Mouse (Mus musculus): Measurements from ENCODE around the gene Ccdc13. TPM values are rescaled to one million over a fixed set of nuclear protein-coding genes. Genes with fewer than 3 reads are reported as not detected.

The Ccdc13 gene
- total and polyA plus RNA-seq, 3 experiments = not detected

DNA sequence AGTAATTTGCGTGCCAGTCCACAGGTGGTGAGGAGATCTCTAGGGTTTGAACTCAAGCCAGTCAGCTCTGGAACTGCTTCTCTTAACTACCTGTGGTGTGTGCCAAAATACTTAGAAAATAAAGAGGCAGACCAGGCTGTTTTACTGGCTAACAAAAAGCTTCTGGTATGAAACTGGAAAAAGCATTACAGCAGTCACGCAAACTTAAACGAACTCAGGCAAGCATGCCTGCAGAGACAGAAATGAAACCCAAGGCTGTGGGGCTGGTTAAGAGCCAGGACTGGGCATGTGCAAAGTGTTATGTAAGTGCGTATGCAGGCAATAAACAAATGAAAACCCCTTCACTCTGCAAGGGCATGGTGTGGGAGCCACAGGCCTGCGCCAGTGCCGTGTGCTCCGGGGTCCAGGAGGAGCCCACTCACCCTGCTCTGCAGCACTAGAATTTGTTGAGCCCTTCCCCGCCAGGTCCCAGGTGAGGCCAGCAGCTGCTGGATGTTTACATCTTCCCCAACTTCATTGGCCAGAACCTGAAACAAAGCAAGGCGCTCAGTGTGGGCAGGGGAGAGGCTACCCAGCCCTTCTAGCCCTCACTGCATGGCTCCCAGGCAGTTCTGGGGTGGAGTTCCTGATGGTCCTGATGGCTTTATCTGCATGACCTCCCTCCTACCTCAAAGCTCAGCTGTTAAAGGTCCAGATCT, 20.0 kb downstream of the Ccdc13 start:
- TF ChIP-seq MYB (IDR thresholded peaks at IDR 0.05; ENCODE audit: low read depth, low read length) (no peak), MXI1 (IDR thresholded peaks at IDR 0.05; ENCODE audit: low read depth, low read length) (no peak), MAFK (IDR thresholded peaks at IDR 0.05; ENCODE audit: borderline replicate concordance, low read depth, low read length) (no peak), GATA1 (IDR thresholded peaks at IDR 0.05; ENCODE audit: low read depth, low read length) (no peak), ZC3H11A (IDR thresholded peaks at IDR 0.05; ENCODE audit: low read depth, low read length) (no peak), POLR2AphosphoS5 (IDR thresholded peaks at IDR 0.05; ENCODE audit: borderline replicate concordance, low read depth, low read length) (no peak), ETS1 (IDR thresholded peaks at IDR 0.05; ENCODE audit: low read depth, low read length) (no peak), POLR2A (IDR thresholded peaks at IDR 0.05; ENCODE audit: control insufficient read depth in 1 of 2, insufficient read depth in 1 of 2, low read depth in 1 of 2, low read length in 2 of 2, poor library complexity in 1 of 2) (no peak), JUND (IDR thresholded peaks at IDR 0.05; ENCODE audit: low read depth, low read length) (no peak), RAD21 (IDR thresholded peaks at IDR 0.05; ENCODE audit: low read depth, low read length) (no peak), UBTF (IDR thresholded peaks at IDR 0.05; ENCODE audit: borderline replicate concordance, insufficient read depth, low read depth, low read length) (no peak), GABPA (IDR thresholded peaks at IDR 0.05; ENCODE audit: low read depth, low read length) (no peak), MAX (IDR thresholded peaks at IDR 0.05; ENCODE audit: low read length) (no peak), USF2 (IDR thresholded peaks at IDR 0.05; ENCODE audit: borderline replicate concordance in 1 of 2, insufficient read depth in 1 of 2, low read depth in 1 of 2, low read length in 2 of 2) (no peak)
- Histone ChIP-seq H3K79me2 (ENCODE audit: control insufficient read depth, insufficient read depth, low read length, poor library complexity) (no peaks in the 10 kb centered on the region), H3K9me3 (replicated peaks; ENCODE audit: insufficient read depth, low read length) (no peaks in the 10 kb centered on the region), H3K27me3 (ENCODE audit: control insufficient read depth in 1 of 2, insufficient read depth in 2 of 2, low read length in 2 of 2) (peaks cover 0 to 2% of the 10 kb centered on the region in 2 experiments; a peak in 2 of 4 replicates), H3K4me1 (ENCODE audit: control insufficient read depth in 1 of 2, insufficient read depth in 2 of 2, low read length in 2 of 2) (no peaks in the 10 kb centered on the region), H3K9ac (ENCODE audit: control insufficient read depth, low read depth, low read length, poor library complexity, severe bottlenecking) (no peak overlapping the region), H3K36me3 (ENCODE audit: control insufficient read depth in 1 of 2, insufficient read depth in 2 of 2, low read length in 2 of 2) (no peaks in the 10 kb centered on the region), H3K27ac (ENCODE audit: control insufficient read depth, low read depth, low read length) (no peak overlapping the region), H3K4me3 (ENCODE audit: control insufficient read depth in 1 of 2, insufficient read depth in 1 of 2, low read depth in 2 of 2, low read length in 2 of 2) (no peak overlapping the region)
- no peak for DNase-seq (ENCODE audit: low read depth, low spot score)

GRCm38 (mm10) chr9:121815183-121815582, 24.1 kb downstream of the Ccdc13 start:
- Histone ChIP-seq H3K27ac (ENCODE audit: control insufficient read depth, low read depth, low read length) (no peak overlapping the region), H3K27me3 (ENCODE audit: control insufficient read depth in 1 of 2, insufficient read depth in 2 of 2, low read length in 2 of 2) (no peaks in the 10 kb centered on the region; a peak in 1 of 4 replicates), H3K79me2 (ENCODE audit: control insufficient read depth, insufficient read depth, low read length, poor library complexity) (no peaks in the 10 kb centered on the region), H3K9me3 (replicated peaks; ENCODE audit: insufficient read depth, low read length) (no peaks in the 10 kb centered on the region), H3K4me3 (ENCODE audit: control insufficient read depth in 1 of 2, insufficient read depth in 1 of 2, low read depth in 2 of 2, low read length in 2 of 2) (no peak overlapping the region), H3K36me3 (ENCODE audit: control insufficient read depth in 1 of 2, insufficient read depth in 2 of 2, low read length in 2 of 2) (no peaks in the 10 kb centered on the region), H3K4me1 (ENCODE audit: control insufficient read depth in 1 of 2, insufficient read depth in 2 of 2, low read length in 2 of 2) (no peaks in the 10 kb centered on the region), H3K9ac (ENCODE audit: control insufficient read depth, low read depth, low read length, poor library complexity, severe bottlenecking) (no peak overlapping the region)
- no peak for TF ChIP-seq MAX (IDR thresholded peaks at IDR 0.05; ENCODE audit: low read length)
- DNase-seq (ENCODE audit: low read depth, low spot score) = no peak
